Mouse (Mus musculus) spleen, adult 2 months (tissue): ENCODE results near the gene Chmp6.

Experiments used
- CTCF ChIP-seq: fragments of 200-500 bp; IDR thresholded peaks from 2 replicates; pipeline ENCODE4 v1.5.1; 2011; ENCODE audit warnings: mild to moderate bottlenecking, inconsistent platforms; ENCODE audit not compliant: insufficient read depth, insufficient read length, insufficient replicate concordance; ENCODE audit errors: extremely low read depth
- POLR2A ChIP-seq: fragments of 200-500 bp; IDR thresholded peaks from 2 replicates; pipeline ENCODE4 v1.6.1; 2011; ENCODE audit warnings: low read depth, low read length, inconsistent platforms

- TF ChIP-seq CTCF: no peak
- no peak for TF ChIP-seq POLR2A
Measured at GRCm38 (mm10) chr11:119875685-119876084, 37.6 kb upstream of the Chmp6 start.
